In the genomic region with DNA sequence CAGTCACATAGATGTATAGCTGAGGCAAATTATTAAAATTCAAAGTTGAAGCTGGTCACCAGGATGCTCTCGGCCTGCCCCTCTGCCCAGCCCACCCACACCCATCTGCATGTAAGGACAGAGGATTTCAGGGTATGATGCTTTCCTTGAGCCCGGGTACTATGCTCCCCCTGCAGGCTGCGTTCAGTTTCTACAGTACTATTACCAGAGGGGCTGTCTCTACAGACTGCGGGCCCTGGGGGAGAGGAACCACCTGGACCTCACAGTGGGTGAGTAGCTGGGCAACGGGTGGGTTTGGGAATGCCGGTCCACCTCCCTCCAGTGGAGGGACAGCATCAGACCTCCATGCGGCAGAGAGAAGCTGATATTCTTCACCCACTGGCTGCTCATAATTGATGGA, we compare ENCODE assay signal across 10 mouse cellular contexts. TPM values are rescaled to one million over a fixed set of nuclear protein-coding genes. Genes with fewer than 3 reads are reported as not detected.
DNase-seq lines count a peak whose midpoint lies in the region; ATAC-seq lines count a peak whose summit lies in the region.
"Had no signal": no experiment of that assay in that cellular context is flagged by ENCODE, and none has a peak within 500 bp of the region (broad histone marks: within the 10 kb centered on the region; RNA-seq: fewer than 3 reads in every experiment).

No protein-coding gene starts in this region.

- peak; percentile 34 for DNase-seq in forebrain, embryonic 10.5 days (ENCODE audit: extremely low spot score, low spot score)
- peak; percentile 42 for DNase-seq in liver
- no peak for DNase-seq in liver, embryonic 11.5 days (ENCODE audit: low spot score)
- peak; percentile 53 for DNase-seq in embryo, embryonic 11 days
- no peak for DNase-seq in layer of hippocampus, postnatal 14 days (ENCODE audit: low spot score in 2 of 2)
- DNase-seq in right cerebral cortex, adult 18-20 months, result no peak

- no peaks in the 10 kb centered on the region for H3K27me3 ChIP-seq in forebrain, embryonic 10.5 days (ENCODE audit: poor library complexity, severe bottlenecking)
- no peaks in the 10 kb centered on the region for H3K27me3 ChIP-seq in forebrain, embryonic 16.5 days (replicated peaks; ENCODE audit: control insufficient read depth, insufficient read depth, low read length)
- H3K27me3 ChIP-seq in liver, embryonic 11.5 days (replicated peaks; ENCODE audit: control insufficient read depth, insufficient read depth, low read length), result no peaks in the 10 kb centered on the region
- no peaks in the 10 kb centered on the region for H3K27me3 ChIP-seq in neural tube, embryonic 12.5 days (replicated peaks)
- H3K27me3 ChIP-seq: limb, embryonic 15.5 days; Patski had no signal

- no peaks in the 10 kb centered on the region for H3K9me3 ChIP-seq in forebrain, embryonic 10.5 days
- no peaks in the 10 kb centered on the region for H3K9me3 ChIP-seq in forebrain, embryonic 16.5 days (ENCODE audit: control insufficient read depth, low read length)
- no peaks in the 10 kb centered on the region for H3K9me3 ChIP-seq in liver, embryonic 11.5 days (ENCODE audit: control insufficient read depth, low read length)
- no peaks in the 10 kb centered on the region for H3K9me3 ChIP-seq in neural tube, embryonic 12.5 days
- H3K9me3 ChIP-seq: limb, embryonic 15.5 days had no signal

- H3K27ac ChIP-seq in forebrain, embryonic 10.5 days, result no peak overlapping the region
- H3K27ac ChIP-seq in forebrain, embryonic 16.5 days (ENCODE audit: low read length), result no peak overlapping the region
- no peak overlapping the region for H3K27ac ChIP-seq in liver, embryonic 11.5 days (ENCODE audit: low read depth, low read length)
- H3K27ac ChIP-seq in neural tube, embryonic 12.5 days, result no peak overlapping the region
- H3K27ac ChIP-seq: limb, embryonic 15.5 days had no signal

- H3K9ac ChIP-seq in forebrain, embryonic 16.5 days (replicated peaks; ENCODE audit: low read depth, low read length), result no peak overlapping the region
- no peak overlapping the region for H3K9ac ChIP-seq in liver, embryonic 11.5 days (ENCODE audit: low read depth, low read length)
- no peak overlapping the region for H3K9ac ChIP-seq in neural tube, embryonic 12.5 days
- H3K9ac ChIP-seq: limb, embryonic 15.5 days had no signal

- no peak overlapping the region for H3K4me2 ChIP-seq in forebrain, embryonic 16.5 days (ENCODE audit: low read length)
- H3K4me2 ChIP-seq in liver, embryonic 11.5 days, result no peak overlapping the region
- H3K4me2 ChIP-seq in neural tube, embryonic 12.5 days (replicated peaks), result no peak overlapping the region
- H3K4me2 ChIP-seq: limb, embryonic 15.5 days had no signal

- no peak for ATAC-seq in forebrain, embryonic 16.5 days
- ATAC-seq in liver, embryonic 11.5 days (replicated peaks; ENCODE audit: low FRiP score), result no peak
- ATAC-seq in neural tube, embryonic 12.5 days (ENCODE audit: low FRiP score, low read depth), result peak; percentile 51
- ATAC-seq: Patski had no signal

- H3K4me3 ChIP-seq in forebrain, embryonic 10.5 days, result no peak overlapping the region
- no peak overlapping the region for H3K4me3 ChIP-seq in forebrain, embryonic 16.5 days (replicated peaks; ENCODE audit: low read length)
- no peak overlapping the region for H3K4me3 ChIP-seq in liver, embryonic 11.5 days (ENCODE audit: low read depth, low read length)
- H3K4me3 ChIP-seq in neural tube, embryonic 12.5 days, result no peak overlapping the region
- H3K4me3 ChIP-seq: limb, embryonic 15.5 days had no signal

- no peaks in the 10 kb centered on the region for H3K36me3 ChIP-seq in forebrain, embryonic 10.5 days (replicated peaks)
- H3K36me3 ChIP-seq in forebrain, embryonic 16.5 days (ENCODE audit: control insufficient read depth, insufficient read depth), result no peaks in the 10 kb centered on the region
- no peaks in the 10 kb centered on the region for H3K36me3 ChIP-seq in liver, embryonic 11.5 days (ENCODE audit: control insufficient read depth, insufficient read depth, low read length)
- 0 out of 2 replicates have a peak, but pooled peaks cover 6% of the 10 kb centered on the region for H3K36me3 ChIP-seq in neural tube, embryonic 12.5 days

- peaks cover 20% of the 10 kb centered on the region for H3K4me1 ChIP-seq in forebrain, embryonic 10.5 days
- peaks cover 7% of the 10 kb centered on the region for H3K4me1 ChIP-seq in forebrain, embryonic 16.5 days (replicated peaks; ENCODE audit: control insufficient read depth, insufficient read depth, low read length)
- H3K4me1 ChIP-seq in liver, embryonic 11.5 days (replicated peaks; ENCODE audit: control insufficient read depth, insufficient read depth, low read length), result 0 out of 2 replicates have a peak, but pooled peaks cover 2% of the 10 kb centered on the region
- H3K4me1 ChIP-seq in neural tube, embryonic 12.5 days, result peaks cover 13% of the 10 kb centered on the region

- WGBS in forebrain, embryonic 10.5 days, result 52% methylated on average over 7 of the region's 7 CpGs
- 37% methylated on average over 7 of the region's 7 CpGs for WGBS in forebrain, embryonic 16.5 days
- 53% methylated on average over 7 of the region's 7 CpGs for WGBS in liver, embryonic 11.5 days
- WGBS in neural tube, embryonic 12.5 days, result 31% methylated on average over 7 of the region's 7 CpGs

RNA-seq across cellular contexts. Expression of a gene that starts 17.6 kb away (rescaled TPM):
- 1.2 and 1.5 TPM in 2 replicates for polyA plus RNA-seq in forebrain, embryonic 10.5 days (2016; fragmentation: Nextera tagmentation; extraction: Ambion mirVana)
- polyA plus RNA-seq in forebrain, embryonic 16.5 days (2015; fragmentation: Nextera tagmentation; extraction: Ambion mirVana), result 15.8 and 18.7 TPM in 2 replicates
- 4.6 and 4.8 TPM in 2 replicates for polyA plus RNA-seq in liver, embryonic 11.5 days (2014; fragmentation: Nextera tagmentation; extraction: Ambion mirVana)
- polyA plus RNA-seq in neural tube, embryonic 12.5 days (2016; fragmentation: Nextera tagmentation; extraction: Ambion mirVana), result 2.4 and 2.9 TPM in 2 replicates
- 10 to 100 TPM; 42.3 to 42.9 TPM for total RNA-seq in layer of hippocampus, postnatal 14 days (2021)

RNA-seq across cellular contexts. Expression of a gene that starts 27.1 kb away (rescaled TPM):
- 7.6 and 8.1 TPM in 2 replicates for polyA plus RNA-seq in forebrain, embryonic 10.5 days (2016; fragmentation: Nextera tagmentation; extraction: Ambion mirVana)
- 12.5 TPM in 2 replicates for polyA plus RNA-seq in forebrain, embryonic 16.5 days (2015; fragmentation: Nextera tagmentation; extraction: Ambion mirVana)
- polyA plus RNA-seq in liver, embryonic 11.5 days (2014; fragmentation: Nextera tagmentation; extraction: Ambion mirVana), result 7.9 and 9.6 TPM in 2 replicates
- 12.9 and 13.0 TPM in 2 replicates for polyA plus RNA-seq in neural tube, embryonic 12.5 days (2016; fragmentation: Nextera tagmentation; extraction: Ambion mirVana)
- total RNA-seq in layer of hippocampus, postnatal 14 days (2021), result 10 to 100 TPM; 31.1 to 31.2 TPM

RNA-seq across cellular contexts. Expression of a gene that starts 46.7 kb away (rescaled TPM):
- 8.3 and 10.4 TPM in 2 replicates for polyA plus RNA-seq in forebrain, embryonic 10.5 days (2016; fragmentation: Nextera tagmentation; extraction: Ambion mirVana)
- polyA plus RNA-seq in forebrain, embryonic 16.5 days (2015; fragmentation: Nextera tagmentation; extraction: Ambion mirVana), result 18.6 and 19.3 TPM in 2 replicates
- polyA plus RNA-seq in liver, embryonic 11.5 days (2014; fragmentation: Nextera tagmentation; extraction: Ambion mirVana), result 24.3 and 24.8 TPM in 2 replicates
- polyA plus RNA-seq in neural tube, embryonic 12.5 days (2016; fragmentation: Nextera tagmentation; extraction: Ambion mirVana), result 17.4 and 19.4 TPM in 2 replicates
- 10 to 100 TPM; 20.1 to 20.3 TPM for total RNA-seq in layer of hippocampus, postnatal 14 days (2021)

RNA-seq across cellular contexts. Expression of a gene that starts 54.3 kb away (rescaled TPM):
- 80.5 and 84.6 TPM in 2 replicates for polyA plus RNA-seq in forebrain, embryonic 10.5 days (2016; fragmentation: Nextera tagmentation; extraction: Ambion mirVana)
- 83.1 and 86.0 TPM in 2 replicates for polyA plus RNA-seq in forebrain, embryonic 16.5 days (2015; fragmentation: Nextera tagmentation; extraction: Ambion mirVana)
- 103 TPM in 2 replicates for polyA plus RNA-seq in liver, embryonic 11.5 days (2014; fragmentation: Nextera tagmentation; extraction: Ambion mirVana)
- polyA plus RNA-seq in neural tube, embryonic 12.5 days (2016; fragmentation: Nextera tagmentation; extraction: Ambion mirVana), result 74.1 and 77.7 TPM in 2 replicates
- 10 to 100 TPM; 30.9 to 42.8 TPM for total RNA-seq in layer of hippocampus, postnatal 14 days (2021)

Comparison
In these comparisons a context has a peak if more than half of its experiments do, and no peak if none do; other contexts are left out.
1. DNase-seq: peak in forebrain, embryonic 10.5 days (single experiment), liver (single experiment) and embryo, embryonic 11 days (single experiment); none in liver, embryonic 11.5 days (single experiment), layer of hippocampus, postnatal 14 days (0 of 2) and right cerebral cortex, adult 18-20 months (single experiment).